Mouse (Mus musculus): ENCODE measurements around the gene Cfap70. TPM values are rescaled to one million over a fixed set of nuclear protein-coding genes. Genes with fewer than 3 reads are reported as not detected.

Gene Cfap70
- polyA plus RNA-seq, 1 experiment from 2014 or later: not detected

- Histone ChIP-seq H3K36me3 (ENCODE audit: control insufficient read depth, insufficient read depth, low read length) (peaks cover 15% of the 10 kb centered on the region), H3K9me3 (replicated peaks; ENCODE audit: control insufficient read depth, low read length) (no peaks in the 10 kb centered on the region), H3K4me3 (ENCODE audit: low read depth, low read length) (no peak overlapping the region), H3K4me2 (no peak overlapping the region; the same call in 1 of the 2 replicates), H3K4me1 (ENCODE audit: control insufficient read depth, insufficient read depth, low read length) (peaks cover 18% of the 10 kb centered on the region), H3K27ac (ENCODE audit: low read depth, low read length) (no peak overlapping the region; the same call in 1 of the 2 replicates), H3K27me3 (ENCODE audit: control insufficient read depth, insufficient read depth, low read length) (no peaks in the 10 kb centered on the region), H3K9ac (ENCODE audit: low read depth, low read length) (no peak overlapping the region)
- ATAC-seq (replicated peaks; ENCODE audit: insufficient number of reproducible peaks, low FRiP score, low TSS enrichment): peak; percentile 59; the same call in 1 of the 2 replicates
- WGBS (ENCODE audit: insufficient replicate concordance): 30% methylated on average over 13 of the region's 13 CpGs
These were observed 73.5 kb downstream of the Cfap70 start for GRCm38 (mm10) chr14:20378313-20379061.

- Histone ChIP-seq H3K36me3 (ENCODE audit: control insufficient read depth, insufficient read depth, low read length) (peaks cover 10% of the 10 kb centered on the region), H3K27ac (ENCODE audit: low read depth, low read length) (0 out of 2 replicates have a peak overlapping the region, but pooled peaks have one; percentile 1), H3K27me3 (ENCODE audit: control insufficient read depth, insufficient read depth, low read length) (no peaks in the 10 kb centered on the region), H3K4me3 (ENCODE audit: low read depth, low read length) (no peak overlapping the region), H3K9ac (ENCODE audit: low read depth, low read length) (no peak overlapping the region), H3K9me3 (replicated peaks; ENCODE audit: control insufficient read depth, low read length) (no peaks in the 10 kb centered on the region), H3K4me1 (ENCODE audit: control insufficient read depth, insufficient read depth, low read length) (peaks cover 18% of the 10 kb centered on the region), H3K4me2 (no peak overlapping the region)
- ATAC-seq (replicated peaks; ENCODE audit: insufficient number of reproducible peaks, low FRiP score, low TSS enrichment): peak; percentile 73
- 51% methylated on average over 4 of the region's 4 CpGs for whole genome bisulfite sequencing (ENCODE audit: insufficient replicate concordance)
These were observed 74.9 kb downstream of the Cfap70 start for GRCm38 (mm10) chr14:20377112-20377521.

- H3K36me3 ChIP-seq (ENCODE audit: control insufficient read depth, insufficient read depth, low read length): peaks cover 12% of the 10 kb centered on the region
- H3K9me3 ChIP-seq (replicated peaks; ENCODE audit: control insufficient read depth, low read length): no peaks in the 10 kb centered on the region
- H3K9ac ChIP-seq (ENCODE audit: low read depth, low read length): no peak overlapping the region
- no peak for ATAC-seq (replicated peaks; ENCODE audit: insufficient number of reproducible peaks, low FRiP score, low TSS enrichment)
- no peaks in the 10 kb centered on the region for H3K27me3 ChIP-seq (ENCODE audit: control insufficient read depth, insufficient read depth, low read length)
- no peak overlapping the region for H3K27ac ChIP-seq (ENCODE audit: low read depth, low read length)
- 81% methylated on average over 1 of the region's 1 CpGs for WGBS (ENCODE audit: insufficient replicate concordance)
- H3K4me3 ChIP-seq (ENCODE audit: low read depth, low read length): no peak overlapping the region
- H3K4me1 ChIP-seq (ENCODE audit: control insufficient read depth, insufficient read depth, low read length): peaks cover 4% of the 10 kb centered on the region; the same call in 1 of the 2 replicates
- no peak overlapping the region for H3K4me2 ChIP-seq
These were observed 80.2 kb downstream of the Cfap70 start for GRCm38 (mm10) chr14:20371854-20372253.

DNA sequence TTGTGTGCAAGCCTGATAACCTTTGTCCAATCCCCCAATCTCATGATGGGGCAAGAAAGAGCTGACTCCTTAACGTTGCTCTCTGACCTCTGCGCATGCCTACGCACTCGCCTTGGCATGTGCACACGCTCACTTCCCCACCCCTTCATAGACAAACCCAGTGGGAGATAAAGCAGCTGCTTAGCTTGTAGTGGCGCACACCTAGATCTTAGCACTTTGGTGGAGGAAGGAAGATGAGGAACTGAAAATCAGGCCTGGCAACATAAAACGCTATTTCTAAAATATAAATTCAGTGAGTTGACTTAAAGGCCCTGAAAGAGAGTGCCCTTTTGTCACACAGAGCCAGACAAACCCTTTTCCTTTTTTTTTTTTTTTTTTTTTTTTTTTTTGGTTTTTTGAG lies 81.2 kb downstream of the Cfap70 start:
- peaks cover 8% of the 10 kb centered on the region; the same call in 1 of the 2 replicates for H3K36me3 ChIP-seq (ENCODE audit: control insufficient read depth, insufficient read depth, low read length)
- 79% methylated on average over 7 of the region's 7 CpGs for WGBS (ENCODE audit: insufficient replicate concordance)
- H3K9me3 ChIP-seq (replicated peaks; ENCODE audit: control insufficient read depth, low read length): no peaks in the 10 kb centered on the region
- H3K27ac ChIP-seq (ENCODE audit: low read depth, low read length): no peak overlapping the region
- H3K4me1 ChIP-seq (ENCODE audit: control insufficient read depth, insufficient read depth, low read length): no peaks in the 10 kb centered on the region
- no peak for ATAC-seq (replicated peaks; ENCODE audit: insufficient number of reproducible peaks, low FRiP score, low TSS enrichment)
- H3K4me3 ChIP-seq (ENCODE audit: low read depth, low read length): no peak overlapping the region
- no peak overlapping the region for H3K9ac ChIP-seq (ENCODE audit: low read depth, low read length)
- H3K27me3 ChIP-seq (ENCODE audit: control insufficient read depth, insufficient read depth, low read length): no peaks in the 10 kb centered on the region
- H3K4me2 ChIP-seq: no peak overlapping the region

GRCm38 (mm10) chr14:20368271-20368670 lies 83.8 kb downstream of the Cfap70 start:
- Histone ChIP-seq H3K27ac (ENCODE audit: low read depth, low read length) (no peak overlapping the region), H3K9ac (ENCODE audit: low read depth, low read length) (no peak overlapping the region), H3K27me3 (ENCODE audit: control insufficient read depth, insufficient read depth, low read length) (no peaks in the 10 kb centered on the region), H3K4me3 (ENCODE audit: low read depth, low read length) (no peak overlapping the region), H3K36me3 (ENCODE audit: control insufficient read depth, insufficient read depth, low read length) (peaks cover 6% of the 10 kb centered on the region), H3K4me2 (no peak overlapping the region), H3K4me1 (ENCODE audit: control insufficient read depth, insufficient read depth, low read length) (no peaks in the 10 kb centered on the region), H3K9me3 (replicated peaks; ENCODE audit: control insufficient read depth, low read length) (no peaks in the 10 kb centered on the region)
- WGBS (ENCODE audit: insufficient replicate concordance): 89% methylated on average over 3 of the region's 3 CpGs
- no peak for ATAC-seq (replicated peaks; ENCODE audit: insufficient number of reproducible peaks, low FRiP score, low TSS enrichment)

GRCm38 (mm10) chr14:20363230-20363629 lies 88.8 kb downstream of the Cfap70 start:
- Histone ChIP-seq H3K4me2 (no peak overlapping the region), H3K9ac (ENCODE audit: low read depth, low read length) (no peak overlapping the region), H3K27ac (ENCODE audit: low read depth, low read length) (no peak overlapping the region), H3K27me3 (ENCODE audit: control insufficient read depth, insufficient read depth, low read length) (no peaks in the 10 kb centered on the region), H3K4me1 (ENCODE audit: control insufficient read depth, insufficient read depth, low read length) (no peaks in the 10 kb centered on the region), H3K4me3 (ENCODE audit: low read depth, low read length) (no peak overlapping the region), H3K9me3 (replicated peaks; ENCODE audit: control insufficient read depth, low read length) (no peaks in the 10 kb centered on the region), H3K36me3 (ENCODE audit: control insufficient read depth, insufficient read depth, low read length) (peaks cover 26% of the 10 kb centered on the region)
- ATAC-seq (replicated peaks; ENCODE audit: insufficient number of reproducible peaks, low FRiP score, low TSS enrichment): no peak
- 89% methylated on average over 4 of the region's 4 CpGs for WGBS (ENCODE audit: insufficient replicate concordance)

DNA sequence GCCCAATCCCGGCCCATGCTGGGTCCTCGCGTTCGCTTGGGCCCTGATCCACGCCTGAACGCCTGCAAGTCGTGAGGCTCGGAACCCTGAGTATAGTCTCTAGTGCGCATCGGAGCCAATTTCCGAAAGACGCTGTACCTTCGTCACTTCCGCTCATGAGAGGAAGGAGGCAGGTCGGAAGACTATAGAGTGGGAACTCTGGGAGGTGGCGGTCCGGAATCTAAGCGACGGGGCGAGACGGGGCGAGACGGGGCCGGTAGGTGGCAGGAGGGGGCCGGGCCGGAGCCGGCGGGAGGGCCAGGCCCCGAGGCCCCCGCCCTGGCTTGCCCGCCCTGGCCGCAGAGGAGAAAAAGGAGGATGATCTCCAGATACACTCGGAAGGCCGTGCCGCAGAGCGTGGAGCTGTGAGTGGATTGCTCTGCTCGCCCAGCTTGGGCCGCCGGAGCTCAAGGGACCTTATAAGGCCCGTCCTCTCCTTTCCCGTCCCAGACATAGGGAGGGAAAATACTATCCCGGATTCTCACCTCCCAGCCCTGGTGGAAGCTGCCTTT lies 104.0 kb downstream of the Cfap70 start, which contains the start of the genes Ecd and Fam149b:
Gene Ecd, minus strand, starts transcription at position 131 of the 551 bp plus-strand sequence.
Gene Fam149b, plus strand, starts transcription at position 172 of the 551 bp plus-strand sequence.
- peak within 1 kb of the TSS; percentile 85 for H3K4me2 ChIP-seq
- no peaks in the 10 kb centered on the region for H3K27me3 ChIP-seq (ENCODE audit: control insufficient read depth, insufficient read depth, low read length)
- H3K4me1 ChIP-seq (ENCODE audit: control insufficient read depth, insufficient read depth, low read length): peaks cover 11% of the 10 kb centered on the region
- H3K4me3 ChIP-seq (ENCODE audit: low read depth, low read length): peak within 1 kb of the TSS; percentile 64
- peak; percentile 97 for ATAC-seq (replicated peaks; ENCODE audit: insufficient number of reproducible peaks, low FRiP score, low TSS enrichment)
- peak within 1 kb of the TSS; percentile 87 for H3K9ac ChIP-seq (ENCODE audit: low read depth, low read length)
- no peaks in the 10 kb centered on the region for H3K9me3 ChIP-seq (replicated peaks; ENCODE audit: control insufficient read depth, low read length)
- H3K27ac ChIP-seq (ENCODE audit: low read depth, low read length): peak within 1 kb of the TSS; percentile 88
- peaks cover 4% of the 10 kb centered on the region; the same call in 1 of the 2 replicates for H3K36me3 ChIP-seq (ENCODE audit: control insufficient read depth, insufficient read depth, low read length)
- WGBS (ENCODE audit: insufficient replicate concordance): under 1% methylated on average over 41 of the region's 42 CpGs

DNA sequence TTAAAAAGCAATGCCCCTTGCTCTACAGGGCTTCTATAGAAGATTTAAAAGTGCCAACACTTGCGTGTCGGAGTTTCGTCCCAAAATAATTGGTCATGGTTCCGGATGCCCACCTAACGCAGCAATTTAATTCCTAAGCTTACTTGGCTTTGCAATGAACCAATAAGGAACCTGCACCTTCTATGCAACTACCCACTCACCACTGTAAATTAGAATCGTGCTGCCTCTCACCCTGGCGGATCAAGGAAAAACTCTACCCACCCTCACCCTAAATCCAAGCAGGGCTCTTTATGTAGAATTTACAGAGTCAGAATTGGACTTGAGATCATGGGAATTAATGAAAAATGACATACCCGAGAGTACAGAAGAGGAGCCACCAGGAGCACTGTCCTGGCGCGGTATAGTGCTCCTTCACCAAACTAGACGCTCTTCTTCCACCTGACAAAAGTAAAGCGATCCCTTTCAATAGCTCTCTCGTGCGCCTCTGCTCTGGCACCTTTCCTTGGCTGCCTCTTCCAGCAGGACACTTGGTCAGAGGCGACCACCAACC lies 104.5 kb downstream of the Cfap70 start:
- H3K36me3 ChIP-seq (ENCODE audit: control insufficient read depth, insufficient read depth, low read length): peaks cover 3% of the 10 kb centered on the region; the same call in 1 of the 2 replicates
- peak overlapping the region; percentile 87 for H3K9ac ChIP-seq (ENCODE audit: low read depth, low read length)
- H3K4me2 ChIP-seq: peak overlapping the region; percentile 74
- peaks cover 11% of the 10 kb centered on the region for H3K4me1 ChIP-seq (ENCODE audit: control insufficient read depth, insufficient read depth, low read length)
- H3K9me3 ChIP-seq (replicated peaks; ENCODE audit: control insufficient read depth, low read length): no peaks in the 10 kb centered on the region
- H3K4me3 ChIP-seq (ENCODE audit: low read depth, low read length): peak overlapping the region; percentile 64
- WGBS (ENCODE audit: insufficient replicate concordance): 4% methylated on average over 15 of the region's 15 CpGs
- ATAC-seq (replicated peaks; ENCODE audit: insufficient number of reproducible peaks, low FRiP score, low TSS enrichment): peak; percentile 58; the same call in 1 of the 2 replicates
- H3K27ac ChIP-seq (ENCODE audit: low read depth, low read length): peak overlapping the region; percentile 88
- no peaks in the 10 kb centered on the region for H3K27me3 ChIP-seq (ENCODE audit: control insufficient read depth, insufficient read depth, low read length)

All from heart, embryonic 11.5 days (tissue).